Mouse (Mus musculus) frontal cortex, postnatal 14 days (tissue): Measurements from ENCODE around the gene Efcab2.

ENCODE experiments used
- DNase-seq, 2 experiments: peaks; one replicate each; pipeline ENCODE4 v3.0.0; 2022; ENCODE audit warnings: low spot score in 2 of 2

Gene Efcab2

GRCm38 (mm10) chr1:178485138-178485867 lies 79.4 kb downstream of the Efcab2 start:
- no peak for DNase-seq

DNA sequence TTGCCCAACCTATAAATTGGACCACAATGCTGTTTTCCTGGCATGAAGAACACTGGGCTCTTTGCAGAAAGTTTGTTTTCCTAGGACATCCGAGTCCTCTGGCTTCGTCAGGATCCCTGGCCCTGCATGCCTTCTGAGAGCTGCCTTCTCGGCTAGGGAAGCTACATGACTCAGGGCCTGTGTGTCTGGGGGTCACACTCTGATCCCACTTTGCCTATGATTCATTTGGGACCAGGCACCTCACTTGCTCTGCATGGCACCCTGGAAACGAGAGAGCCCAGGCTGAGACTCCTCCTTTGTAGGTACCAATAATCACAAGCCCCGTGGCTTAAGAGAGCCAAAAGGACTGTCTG lies 80.0 kb downstream of the Efcab2 start:
- DNase-seq, result no peak

GRCm38 (mm10) chr1:178486828-178487227 lies 80.9 kb downstream of the Efcab2 start:
- peak; percentile 16 to 17 for DNase-seq

GRCm38 (mm10) chr1:178489127-178489526 lies 83.2 kb downstream of the Efcab2 start:
- DNase-seq, result no peak

DNA sequence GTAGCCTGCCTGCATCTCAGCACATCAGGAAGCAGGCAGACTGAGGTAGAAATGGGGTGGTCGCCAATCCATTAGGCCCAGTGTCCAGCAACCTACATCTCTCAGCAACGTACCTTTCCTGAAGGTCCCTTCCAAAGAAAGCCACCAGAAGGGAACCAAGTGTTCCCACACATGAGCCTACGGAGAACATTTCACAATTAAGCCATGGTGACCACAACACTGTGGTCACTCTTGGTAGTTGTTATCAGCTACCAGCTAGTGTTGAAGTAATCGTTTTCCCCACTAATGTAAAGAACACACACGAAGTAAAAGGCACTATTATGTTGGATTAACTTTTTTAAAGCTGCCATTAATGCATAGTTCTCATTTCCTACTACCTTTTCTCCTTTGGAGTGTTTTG lies 85.8 kb downstream of the Efcab2 start:
- no peak for DNase-seq

DNA sequence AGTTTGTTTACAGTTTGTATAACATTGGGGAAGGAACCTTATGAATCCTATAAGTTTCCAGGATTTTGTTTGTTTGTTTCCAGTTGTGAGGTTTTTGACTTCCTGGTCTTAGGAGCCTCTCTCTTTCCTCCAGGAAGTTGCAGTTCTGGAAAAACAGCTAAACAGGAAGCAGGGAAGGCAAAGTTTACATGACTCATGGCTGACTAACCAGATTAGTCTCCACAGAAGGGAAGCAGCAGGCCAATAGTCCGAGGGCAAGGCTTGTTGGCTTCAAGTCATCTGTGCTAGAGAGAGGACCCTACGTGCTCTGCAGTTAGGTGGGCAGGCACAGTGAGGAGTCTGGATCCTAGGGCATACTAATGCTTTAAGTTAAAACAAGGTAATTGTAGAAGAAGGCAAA lies 86.6 kb downstream of the Efcab2 start:
- no peak for DNase-seq

DNA sequence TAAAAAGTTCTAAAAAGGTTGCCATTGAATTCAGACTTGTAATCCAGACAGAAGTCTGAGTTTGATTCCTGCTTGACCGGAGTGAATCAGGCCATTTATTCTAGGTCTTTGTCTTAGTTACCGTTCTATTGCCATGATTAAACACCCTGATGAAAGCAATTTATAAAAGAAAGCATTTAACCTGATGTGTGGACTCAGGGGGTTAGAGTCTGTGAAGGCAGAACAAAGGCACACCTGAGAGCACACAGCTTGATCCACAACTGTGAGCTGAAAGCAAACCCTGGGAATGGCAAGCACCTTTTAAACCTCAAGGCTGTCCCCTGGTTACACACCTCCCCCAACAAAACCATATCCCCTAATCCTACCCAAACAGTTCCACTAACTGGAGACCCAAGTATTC lies 90.3 kb downstream of the Efcab2 start:
- no peak for DNase-seq

- no peak for DNase-seq
These were observed 91.0 kb downstream of the Efcab2 start for GRCm38 (mm10) chr1:178496841-178497240.

GRCm38 (mm10) chr1:178506938-178507337 lies 101.1 kb downstream of the Efcab2 start:
- DNase-seq, result no peak

DNA sequence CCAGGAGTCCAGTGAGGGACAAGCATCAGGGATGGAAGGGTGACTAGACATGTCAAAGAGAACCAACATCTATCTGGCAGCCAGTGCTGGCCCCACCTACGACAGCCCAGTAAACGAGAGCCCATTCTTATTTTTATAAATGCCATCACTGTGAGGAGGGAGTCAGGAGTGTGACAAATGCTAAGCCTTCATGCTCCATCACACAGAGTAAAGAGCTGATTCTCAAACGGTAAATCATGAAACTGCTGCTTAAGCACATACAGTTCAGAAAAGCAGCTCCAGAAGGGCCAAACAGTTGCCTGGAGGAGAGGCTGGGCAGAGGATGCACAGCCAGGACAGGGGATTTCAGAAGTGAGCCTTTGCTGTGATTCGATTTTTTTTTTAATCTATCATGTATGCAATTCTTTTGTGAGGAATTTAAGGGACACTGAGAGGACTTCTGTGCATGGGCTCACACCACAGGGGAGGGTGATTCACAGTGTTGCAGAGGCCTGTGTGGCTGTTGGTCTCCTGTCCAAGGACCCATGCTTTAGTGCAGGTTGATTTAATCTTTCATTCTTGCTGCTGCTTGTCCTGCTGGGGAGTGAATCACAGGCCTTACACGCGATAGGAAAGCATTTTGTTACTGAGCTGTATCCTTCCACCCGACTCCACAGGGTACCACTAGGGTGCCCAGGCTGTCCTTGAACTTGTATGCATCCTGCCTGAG lies 106.6 kb downstream of the Efcab2 start:
- no peak for DNase-seq

DNA sequence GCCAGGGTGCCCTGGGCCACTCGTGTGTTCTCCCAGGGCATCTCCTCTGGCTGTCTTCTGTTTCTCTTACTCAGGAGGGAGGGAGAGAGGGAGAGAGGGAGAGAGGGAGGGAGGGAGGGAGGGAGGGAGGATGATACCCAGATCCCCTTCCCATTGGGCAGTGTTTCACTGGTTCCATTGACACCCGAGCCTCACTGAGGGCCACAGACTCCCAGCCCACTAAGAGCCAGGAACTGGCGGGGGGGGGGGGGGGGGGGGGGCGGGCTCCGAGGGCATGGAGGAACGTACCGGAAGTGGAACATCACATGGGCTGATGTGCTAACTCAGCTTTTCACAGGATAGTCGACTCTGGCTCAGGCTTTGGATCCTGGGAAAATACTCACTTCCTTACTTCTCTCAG lies 108.1 kb downstream of the Efcab2 start:
- no peak for DNase-seq

- DNase-seq, result no peak
These were observed 110.0 kb downstream of the Efcab2 start for GRCm38 (mm10) chr1:178515839-178516238.

DNA sequence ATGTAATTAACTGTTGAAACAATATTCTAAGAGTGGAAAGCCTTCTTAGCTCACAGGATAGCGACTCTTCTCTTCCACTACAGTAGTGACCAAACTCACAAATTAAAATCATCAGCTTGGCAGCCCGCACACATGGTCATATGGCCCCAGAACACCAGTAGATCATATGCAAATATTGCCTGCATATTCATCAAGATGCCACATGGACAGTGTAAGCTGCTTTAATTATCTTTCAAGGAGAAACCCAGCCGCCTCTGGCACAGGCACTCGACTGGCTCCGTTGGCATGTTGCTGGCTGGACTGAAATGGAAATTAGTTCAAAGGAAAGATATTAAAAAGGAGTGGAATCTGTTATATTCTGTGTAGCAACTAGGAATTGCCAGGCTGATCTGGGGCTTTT lies 116.5 kb downstream of the Efcab2 start:
- no peak for DNase-seq

GRCm38 (mm10) chr1:178523152-178523551 lies 117.3 kb downstream of the Efcab2 start:
- no peak for DNase-seq

DNA sequence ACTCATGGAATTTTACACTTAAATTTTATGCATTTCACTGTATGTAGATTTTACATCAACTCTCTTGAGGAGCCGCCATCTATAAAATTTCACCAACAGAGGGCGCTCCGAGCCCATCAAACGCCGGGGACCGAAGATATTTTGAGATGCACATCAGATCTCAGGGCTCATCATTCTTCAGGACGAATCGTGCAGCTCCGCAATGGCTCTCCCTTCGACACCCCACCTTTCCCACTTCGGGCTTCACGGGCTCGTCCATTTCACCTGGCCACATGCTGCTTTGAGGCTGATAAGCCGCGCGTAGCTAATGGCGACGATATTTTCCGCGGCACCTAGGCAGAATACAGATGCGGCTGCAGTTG lies 121.3 kb downstream of the Efcab2 start:
- peak; percentile 63 to 77 for DNase-seq

GRCm38 (mm10) chr1:178527547-178528361 lies 121.9 kb downstream of the Efcab2 start:
- peak; percentile 29 to 30 for DNase-seq

- DNase-seq, result peak; percentile 35 to 53
These were observed 122.8 kb downstream of the Efcab2 start, which contains the start of gene Kif26b for GRCm38 (mm10) chr1:178528431-178529351. TSS of gene Kif26b (plus strand) at chr1:178529125.

DNA sequence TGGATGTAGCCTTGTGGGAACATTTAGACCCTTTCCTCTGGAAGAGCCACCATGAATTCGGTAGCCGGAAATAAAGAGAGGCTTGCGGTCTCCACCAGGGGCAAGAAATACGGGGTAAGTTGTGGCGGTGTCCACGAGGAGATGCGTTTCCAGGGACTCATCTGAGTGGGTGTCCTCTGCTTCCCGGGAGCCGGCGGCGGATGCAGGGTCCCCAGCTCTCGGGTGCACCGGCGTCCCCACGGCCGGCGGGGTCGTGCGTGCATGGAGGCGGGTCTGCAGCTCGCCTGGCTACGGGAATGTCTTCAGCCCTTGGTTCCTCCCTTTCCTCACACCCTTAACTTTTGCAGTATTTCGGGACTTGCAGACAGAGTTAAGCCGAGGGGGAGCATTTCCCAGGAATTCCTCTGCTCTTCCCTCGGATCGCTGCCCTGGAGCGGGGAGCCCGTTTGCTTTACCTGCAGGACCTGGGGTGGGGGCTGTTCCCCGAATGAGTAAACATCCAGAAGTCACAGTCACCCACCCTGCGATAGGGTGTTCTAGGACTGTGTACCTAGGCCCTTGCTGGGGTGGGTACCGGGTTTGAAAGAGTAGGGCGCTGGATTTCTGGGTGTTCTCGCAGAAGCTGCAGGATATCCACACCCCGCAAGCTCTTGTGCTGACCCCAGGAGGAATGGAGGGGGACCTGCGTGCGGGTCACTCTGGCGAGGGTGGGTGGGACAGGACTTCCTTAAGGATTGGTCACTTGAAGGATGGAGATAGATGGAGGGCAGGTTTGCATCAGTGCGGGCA lies 123.8 kb downstream of the Efcab2 start:
- DNase-seq, result peak; percentile 12 to 31

GRCm38 (mm10) chr1:178530301-178531078 lies 124.6 kb downstream of the Efcab2 start:
- DNase-seq, result peak; percentile 68 to 85
